Mouse (Mus musculus): Measurements from ENCODE around the gene Rassf5. TPM values are rescaled to one million over a fixed set of nuclear protein-coding genes. Genes with fewer than 3 reads are reported as not detected.

Rassf5 gene
- polyA plus RNA-seq, 1 experiment from 2014 or later, result 2.6 TPM

DNA sequence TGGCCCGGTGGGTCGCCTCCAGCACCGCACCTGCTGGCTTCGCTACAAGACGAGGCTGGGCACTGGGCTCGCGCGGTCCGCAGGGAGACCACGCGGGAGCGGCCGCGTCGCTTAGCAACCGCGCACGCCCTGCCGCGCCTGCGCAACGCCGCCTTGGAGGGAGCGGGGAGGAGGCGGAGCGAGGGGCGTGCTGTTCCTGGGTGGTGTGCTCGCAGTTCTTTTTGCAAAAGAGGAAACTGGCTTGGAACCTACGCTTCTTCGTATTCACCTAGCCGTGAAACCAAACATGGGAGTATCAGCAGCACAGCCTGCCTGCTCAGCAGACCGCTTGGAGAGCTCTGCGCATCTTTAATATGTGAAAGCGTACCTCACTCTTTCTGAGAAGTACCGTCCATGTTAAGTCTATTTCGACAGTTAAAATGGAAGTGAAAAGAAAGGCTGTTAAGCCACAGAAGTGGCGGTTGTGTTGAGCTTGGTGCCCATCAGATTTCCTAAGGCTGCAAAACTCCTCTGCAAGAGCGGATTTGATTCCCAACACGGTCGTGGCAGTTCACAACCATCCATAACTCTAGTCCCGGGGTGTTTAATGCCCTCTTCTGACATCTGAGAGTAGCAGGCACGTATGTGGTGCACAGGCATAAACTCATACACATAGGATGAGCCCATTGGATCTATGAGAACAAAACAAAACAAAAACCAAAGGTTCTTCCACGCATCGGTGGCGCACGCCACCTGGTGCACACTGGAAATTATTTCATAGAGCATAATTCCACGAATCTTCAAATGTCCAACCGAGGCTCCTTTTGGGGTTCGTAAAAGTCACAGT lies 106.7 kb downstream of the Rassf5 start, which contains the start of gene Dyrk3:
Gene Dyrk3 (minus strand): TSS at position 150 of the 826 bp plus-strand sequence.
- Histone ChIP-seq H3K36me3 (no peaks in the 10 kb centered on the region), H3K4me1 (replicated peaks) (peaks cover 44% of the 10 kb centered on the region), H3K9me3 (no peaks in the 10 kb centered on the region), H3K27me3 (no peaks in the 10 kb centered on the region), H3K4me2 (peak within 1 kb of the TSS; percentile 79), H3K9ac (peak within 1 kb of the TSS; percentile 92), H3K4me3 (peak within 1 kb of the TSS; percentile 82), H3K27ac (replicated peaks) (peak within 1 kb of the TSS; percentile 94)
- WGBS, result 8% methylated on average over 48 of the region's 49 CpGs
- peak; percentile 98 for ATAC-seq (ENCODE audit: low read depth)

DNA sequence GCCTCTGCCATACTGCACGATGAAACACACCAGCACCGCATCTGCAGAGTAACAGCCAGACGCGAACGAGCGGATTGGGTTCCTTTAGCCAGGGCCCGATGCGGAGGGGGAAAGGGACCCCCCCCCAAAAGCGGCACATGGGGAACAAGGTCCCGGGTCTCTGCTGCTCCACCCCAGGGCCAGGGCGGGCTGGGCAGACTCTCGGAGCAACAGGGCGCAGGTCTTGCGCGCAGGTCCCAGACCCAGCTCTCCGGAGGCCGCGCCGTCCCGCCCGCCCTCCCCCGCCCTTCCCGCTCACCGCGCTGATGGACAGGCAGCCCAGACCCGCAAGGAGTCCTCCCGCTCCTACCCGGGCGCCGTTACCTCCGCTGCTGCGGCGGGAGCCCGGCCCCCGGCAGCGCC lies 107.3 kb downstream of the Rassf5 start:
- Histone ChIP-seq H3K4me1 (replicated peaks) (peaks cover 44% of the 10 kb centered on the region), H3K9me3 (no peaks in the 10 kb centered on the region), H3K27ac (replicated peaks) (peak overlapping the region; percentile 94), H3K4me3 (peak overlapping the region; percentile 82), H3K9ac (peak overlapping the region; percentile 92), H3K36me3 (no peaks in the 10 kb centered on the region), H3K4me2 (peak overlapping the region; percentile 79), H3K27me3 (no peaks in the 10 kb centered on the region)
- under 1% methylated on average over 35 of the region's 36 CpGs for WGBS
- peak; percentile 88 for ATAC-seq (ENCODE audit: low read depth)

- ATAC-seq (ENCODE audit: low read depth), result no peak
- 10% methylated on average over 5 of the region's 5 CpGs for WGBS
- peak overlapping the region; percentile 92 for H3K9ac ChIP-seq
- H3K4me3 ChIP-seq, result peak overlapping the region; percentile 82
- H3K36me3 ChIP-seq, result no peaks in the 10 kb centered on the region
- no peaks in the 10 kb centered on the region for H3K9me3 ChIP-seq
- H3K4me1 ChIP-seq (replicated peaks), result peaks cover 44% of the 10 kb centered on the region
- H3K27ac ChIP-seq (replicated peaks), result no peak overlapping the region; the same call in 1 of the 2 replicates
- no peaks in the 10 kb centered on the region for H3K27me3 ChIP-seq
- H3K4me2 ChIP-seq, result peak overlapping the region; percentile 79
Measured at GRCm38 (mm10) chr1:131137111-131137510, 107.9 kb downstream of the Rassf5 start.

DNA sequence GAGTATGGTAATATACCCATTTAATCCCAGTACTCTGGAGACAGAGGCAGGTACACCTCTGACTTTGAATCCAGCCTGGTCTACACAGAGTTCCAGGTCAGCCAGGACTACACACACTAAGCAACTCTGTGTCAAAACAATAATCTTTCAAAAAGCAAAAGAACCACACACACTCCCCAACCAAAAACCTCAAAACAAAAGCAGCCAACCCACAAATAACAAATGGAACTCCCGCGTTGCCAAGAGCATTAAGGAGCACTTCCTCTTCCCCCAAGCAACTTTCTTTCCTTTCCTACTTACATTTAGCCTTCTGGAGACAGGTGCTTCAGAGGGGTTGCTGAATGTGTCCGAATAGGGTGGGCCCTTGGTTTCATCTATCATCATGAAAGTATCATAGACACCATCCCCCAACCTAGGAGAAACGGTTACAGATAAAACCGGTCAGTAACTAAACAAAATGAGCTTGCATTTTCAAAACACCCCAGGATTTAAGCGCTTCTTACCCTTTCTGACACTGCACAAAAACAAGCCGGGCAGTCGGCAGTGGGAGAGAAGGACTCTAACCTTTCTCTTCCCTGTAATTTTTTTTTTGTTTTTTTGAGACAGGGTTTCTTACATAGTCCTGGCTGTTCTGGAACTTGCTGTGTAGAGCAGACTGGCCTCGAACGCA lies 109.0 kb downstream of the Rassf5 start:
- H3K4me2 ChIP-seq, result peak overlapping the region; percentile 79
- peaks cover 44% of the 10 kb centered on the region for H3K4me1 ChIP-seq (replicated peaks)
- peak overlapping the region; percentile 82 for H3K4me3 ChIP-seq
- H3K27me3 ChIP-seq, result no peaks in the 10 kb centered on the region
- H3K9ac ChIP-seq, result no peak overlapping the region
- no peaks in the 10 kb centered on the region for H3K36me3 ChIP-seq
- 0 out of 2 replicates have a peak overlapping the region, but pooled peaks have one; percentile 13 for H3K27ac ChIP-seq (replicated peaks)
- ATAC-seq (ENCODE audit: low read depth), result no peak
- 81% methylated on average over 10 of the region's 10 CpGs for WGBS
- no peaks in the 10 kb centered on the region for H3K9me3 ChIP-seq

- WGBS, result 45% methylated on average over 8 of the region's 8 CpGs
- Histone ChIP-seq H3K9ac (0 out of 2 replicates have a peak overlapping the region, but pooled peaks have one; percentile 38), H3K4me2 (peak overlapping the region; percentile 79), H3K9me3 (no peaks in the 10 kb centered on the region), H3K36me3 (peaks cover 10% of the 10 kb centered on the region), H3K27ac (replicated peaks) (peak overlapping the region; percentile 49; the same call in 1 of the 2 replicates), H3K4me3 (no peak overlapping the region), H3K27me3 (no peaks in the 10 kb centered on the region), H3K4me1 (replicated peaks) (peaks cover 44% of the 10 kb centered on the region)
- ATAC-seq (ENCODE audit: low read depth), result no peak
Measured at GRCm38 (mm10) chr1:131134942-131135522, 110.0 kb downstream of the Rassf5 start.

DNA sequence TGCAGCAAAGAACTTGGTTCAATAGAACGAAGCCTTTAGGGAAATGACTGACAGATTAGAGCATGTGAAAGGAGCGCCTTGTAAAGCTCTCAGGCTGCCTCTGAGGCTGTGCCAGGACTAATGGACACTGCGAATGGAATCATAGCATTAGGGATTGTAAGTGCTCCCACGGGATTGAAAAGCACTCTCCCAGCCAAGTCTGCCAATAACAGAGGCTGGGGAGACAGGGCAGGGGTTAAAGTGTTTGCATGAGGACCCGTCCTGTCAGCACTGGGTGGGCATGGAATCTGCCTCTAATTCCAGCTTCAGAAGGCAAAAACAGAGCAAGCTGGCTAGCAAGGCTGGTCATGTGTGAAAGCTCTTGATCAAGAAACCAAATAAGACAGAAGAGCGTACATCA lies 110.8 kb downstream of the Rassf5 start:
- H3K9me3 ChIP-seq, result no peaks in the 10 kb centered on the region
- H3K9ac ChIP-seq, result 0 out of 2 replicates have a peak overlapping the region, but pooled peaks have one; percentile 9
- H3K36me3 ChIP-seq, result peaks cover 18% of the 10 kb centered on the region
- no peak overlapping the region for H3K4me3 ChIP-seq
- no peaks in the 10 kb centered on the region for H3K27me3 ChIP-seq
- H3K27ac ChIP-seq (replicated peaks), result peak overlapping the region; percentile 20
- 41% methylated on average over 6 of the region's 6 CpGs for WGBS
- H3K4me1 ChIP-seq (replicated peaks), result peaks cover 42% of the 10 kb centered on the region
- ATAC-seq (ENCODE audit: low read depth), result no peak
- peak overlapping the region; percentile 79 for H3K4me2 ChIP-seq

Other genes with a start within 250 kb of the Rassf5 start
- not detected in 2 replicates for gene Il10, start 225.4 kb downstream of the Rassf5 start, polyA plus RNA-seq (2015; fragmentation: Nextera tagmentation; extraction: Ambion mirVana)
- gene Mapkapk2, start 147.4 kb downstream of the Rassf5 start, polyA plus RNA-seq (2015; fragmentation: Nextera tagmentation; extraction: Ambion mirVana), result 22.3 and 22.7 TPM in 2 replicates
- 12.8 and 17.3 TPM in 2 replicates for gene Dyrk3, start 106.9 kb downstream of the Rassf5 start, polyA plus RNA-seq (2015; fragmentation: Nextera tagmentation; extraction: Ambion mirVana)
- gene Eif2d, start 92.1 kb downstream of the Rassf5 start, polyA plus RNA-seq (2015; fragmentation: Nextera tagmentation; extraction: Ambion mirVana), result 47.9 and 50.4 TPM in 2 replicates
- 0.91 and 1.2 TPM in 2 replicates for gene Ikbke, start 34.3 kb upstream of the Rassf5 start, polyA plus RNA-seq (2015; fragmentation: Nextera tagmentation; extraction: Ambion mirVana)

Measured in neural tube, embryonic 13.5 days (tissue).